Comparison of ENCODE assay signal across 11 mouse cellular contexts in the genomic region with DNA sequence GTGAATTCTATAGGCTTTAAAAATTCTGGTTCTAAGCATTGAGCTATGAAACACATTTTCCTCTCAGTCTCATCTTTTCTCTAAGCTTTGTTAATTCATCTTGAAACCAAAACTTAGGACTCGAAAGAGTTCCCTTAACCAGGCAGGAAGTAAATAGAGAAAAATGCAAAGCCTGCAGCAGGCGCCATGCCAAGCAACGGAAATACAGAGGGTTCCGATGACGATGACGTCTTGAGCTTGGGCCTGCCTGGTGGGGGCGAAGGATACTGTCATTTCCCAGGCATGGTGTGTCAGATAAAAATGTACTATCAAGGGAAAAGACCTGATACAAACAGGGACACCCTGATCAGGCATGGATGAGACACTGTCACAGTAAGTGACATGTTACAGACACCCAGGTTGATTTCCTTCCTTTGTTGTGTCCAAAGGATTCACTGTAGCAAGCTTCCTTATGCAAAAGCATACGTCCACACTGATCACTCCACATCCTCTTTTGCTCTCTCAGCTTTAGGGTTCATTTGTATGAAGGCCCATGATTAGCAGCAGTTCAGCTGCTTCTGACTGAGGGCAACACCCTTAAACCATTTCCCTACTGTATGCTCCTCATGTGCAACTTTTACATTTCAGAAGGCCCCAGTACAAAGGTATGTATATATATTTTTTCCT.
DNase-seq lines count a peak whose midpoint lies in the region; ATAC-seq and TF ChIP-seq lines count a peak whose summit lies in the region.
"Had no signal": no experiment of that assay in that cellular context is flagged by ENCODE, and none has a peak within 500 bp of the region (broad histone marks: within the 10 kb centered on the region; RNA-seq: fewer than 3 reads in every experiment).

No protein-coding gene starts in this region.

- H3K9me3 ChIP-seq in heart, embryonic 16.5 days (replicated peaks; ENCODE audit: control insufficient read depth, low read length) = no peaks in the 10 kb centered on the region
- H3K9me3 ChIP-seq in liver, embryonic 14.5 days (ENCODE audit: control insufficient read depth, low read length) = no peaks in the 10 kb centered on the region
- H3K9me3 ChIP-seq in midbrain, embryonic 11.5 days (ENCODE audit: control insufficient read depth, low read length) = no peaks in the 10 kb centered on the region
- H3K9me3 ChIP-seq: embryonic facial prominence, embryonic 12.5 days; neural tube, embryonic 12.5 days had no signal

- TF ChIP-seq POLR2A in thymus, adult 2 months (IDR thresholded peaks at IDR 0.05; ENCODE audit: control insufficient read depth, extremely low read depth, insufficient read depth, low read length, poor library complexity) = no peak

- no peaks in the 10 kb centered on the region for H3K36me3 ChIP-seq in heart, embryonic 16.5 days (ENCODE audit: control insufficient read depth, insufficient read depth)
- no peaks in the 10 kb centered on the region for H3K36me3 ChIP-seq in liver, embryonic 14.5 days (replicated peaks; ENCODE audit: control insufficient read depth, insufficient read depth, low read depth)
- H3K36me3 ChIP-seq in splenic B cell, adult 2 months (ENCODE audit: control insufficient read depth, insufficient read depth, low read length, poor library complexity, severe bottlenecking) = no peaks in the 10 kb centered on the region
- H3K36me3 ChIP-seq in thymus, adult 2 months (ENCODE audit: control insufficient read depth, insufficient read depth, low read length) = no peaks in the 10 kb centered on the region
- no peaks in the 10 kb centered on the region for H3K36me3 ChIP-seq in midbrain, embryonic 11.5 days (ENCODE audit: control insufficient read depth, insufficient read depth, low read length)
- H3K36me3 ChIP-seq: embryonic facial prominence, embryonic 12.5 days; neural tube, embryonic 12.5 days had no signal

- peak overlapping the region; percentile 84 for H3K27ac ChIP-seq in heart, embryonic 16.5 days (ENCODE audit: low read length)
- no peak overlapping the region for H3K27ac ChIP-seq in liver, embryonic 14.5 days
- no peak overlapping the region for H3K27ac ChIP-seq in thymus, adult 2 months (ENCODE audit: control insufficient read depth, insufficient read depth, low read length)
- H3K27ac ChIP-seq in midbrain, embryonic 11.5 days (ENCODE audit: low read depth, low read length) = no peak overlapping the region
- H3K27ac ChIP-seq: embryonic facial prominence, embryonic 12.5 days; left cerebral cortex, adult 2 months; neural tube, embryonic 12.5 days had no signal

- no peaks in the 10 kb centered on the region for H3K27me3 ChIP-seq in heart, embryonic 16.5 days (ENCODE audit: control insufficient read depth, insufficient read depth, low read length)
- no peaks in the 10 kb centered on the region for H3K27me3 ChIP-seq in liver, embryonic 14.5 days (ENCODE audit: control insufficient read depth, insufficient read depth, low read length)
- no peaks in the 10 kb centered on the region for H3K27me3 ChIP-seq in splenic B cell, adult 2 months (ENCODE audit: control insufficient read depth, insufficient read depth, low read length, poor library complexity, severe bottlenecking)
- no peaks in the 10 kb centered on the region for H3K27me3 ChIP-seq in thymus, adult 2 months (ENCODE audit: control insufficient read depth, insufficient read depth, low read length)
- H3K27me3 ChIP-seq in midbrain, embryonic 11.5 days (ENCODE audit: control insufficient read depth, insufficient read depth, low read length) = no peaks in the 10 kb centered on the region
- H3K27me3 ChIP-seq: embryonic facial prominence, embryonic 12.5 days; neural tube, embryonic 12.5 days had no signal

- no peak for TF ChIP-seq EP300 in liver, embryonic 14.5 days (IDR thresholded peaks at IDR 0.05; ENCODE audit: low read depth)

- H3K9ac ChIP-seq in heart, embryonic 16.5 days (ENCODE audit: low read length) = no peak overlapping the region
- no peak overlapping the region for H3K9ac ChIP-seq in liver, embryonic 14.5 days (replicated peaks)
- H3K9ac ChIP-seq in midbrain, embryonic 11.5 days (ENCODE audit: low read length) = no peak overlapping the region
- H3K9ac ChIP-seq: embryonic facial prominence, embryonic 12.5 days; neural tube, embryonic 12.5 days had no signal

- peak; percentile 79 for ATAC-seq in heart, embryonic 16.5 days (replicated peaks; ENCODE audit: extremely low read depth, insufficient read depth, low FRiP score)
- ATAC-seq in liver, embryonic 14.5 days (ENCODE audit: insufficient read depth) = 0 out of 2 replicates have a peak, but pooled peaks have one; percentile 41
- ATAC-seq in midbrain, embryonic 11.5 days (ENCODE audit: low FRiP score) = no peak

- H3K4me2 ChIP-seq in heart, embryonic 16.5 days (ENCODE audit: low read depth, low read length) = no peak overlapping the region
- no peak overlapping the region for H3K4me2 ChIP-seq in liver, embryonic 14.5 days (ENCODE audit: low read depth)
- no peak overlapping the region for H3K4me2 ChIP-seq in midbrain, embryonic 11.5 days
- H3K4me2 ChIP-seq: embryonic facial prominence, embryonic 12.5 days; neural tube, embryonic 12.5 days had no signal

- TF ChIP-seq CTCF in liver, embryonic 14.5 days (IDR thresholded peaks at IDR 0.05; ENCODE audit: low read depth) = no peak
- no peak for TF ChIP-seq CTCF in thymus, adult 2 months (IDR thresholded peaks at IDR 0.05; ENCODE audit: borderline replicate concordance, control insufficient read depth, extremely low read depth, insufficient read depth, low read length, poor library complexity)

- peak; percentile 52 to 59 for DNase-seq in spleen, postnatal 36 days (ENCODE audit: low spot score in 2 of 2)
- DNase-seq in spleen, postnatal 14 days (ENCODE audit: low spot score in 2 of 2) = no peak
- no peak for DNase-seq in liver, embryonic 14.5 days (ENCODE audit: low read depth in 3 of 3, low spot score in 3 of 3)
- peak; percentile 79 for DNase-seq in splenic B cell, adult 2 months (ENCODE audit: low read depth, low spot score)
- no peak for DNase-seq in thymus, adult 2 months
- no peak for DNase-seq in ovary, postnatal 14 days (ENCODE audit: low spot score)
- no peak for DNase-seq in midbrain, embryonic 11.5 days (ENCODE audit: low spot score, missing footprints)

- 43% methylated on average over 8 of the region's 8 CpGs for WGBS in heart, embryonic 16.5 days
- WGBS in liver, embryonic 14.5 days (ENCODE audit: insufficient replicate concordance) = 33% methylated on average over 8 of the region's 8 CpGs
- WGBS in thymus, adult 2 months = 13% methylated on average over 8 of the region's 8 CpGs
- 88% methylated on average over 8 of the region's 8 CpGs for WGBS in midbrain, embryonic 11.5 days

- 0 out of 2 replicates have a peak, but pooled peaks cover 3% of the 10 kb centered on the region for H3K4me1 ChIP-seq in heart, embryonic 16.5 days (ENCODE audit: control insufficient read depth, insufficient read depth, low read length)
- H3K4me1 ChIP-seq in liver, embryonic 14.5 days (replicated peaks; ENCODE audit: control insufficient read depth in 2 of 2, insufficient read depth in 2 of 2, low read length in 1 of 2) = no peaks in the 10 kb centered on the region
- no peaks in the 10 kb centered on the region for H3K4me1 ChIP-seq in thymus, adult 2 months (replicated peaks; ENCODE audit: control insufficient read depth, insufficient read depth, low read length)
- H3K4me1 ChIP-seq in midbrain, embryonic 11.5 days (ENCODE audit: control insufficient read depth, insufficient read depth, low read length) = no peaks in the 10 kb centered on the region
- H3K4me1 ChIP-seq: neural tube, embryonic 12.5 days had no signal

- H3K4me3 ChIP-seq in heart, embryonic 16.5 days (ENCODE audit: low read length) = no peak overlapping the region
- no peak overlapping the region for H3K4me3 ChIP-seq in liver, embryonic 14.5 days (ENCODE audit: insufficient read depth in 1 of 2, low read depth in 2 of 2, low read length in 2 of 2)
- no peak overlapping the region for H3K4me3 ChIP-seq in thymus, adult 2 months (ENCODE audit: control insufficient read depth, insufficient read depth, low read length)
- H3K4me3 ChIP-seq in midbrain, embryonic 11.5 days (ENCODE audit: low read depth, low read length) = no peak overlapping the region
- H3K4me3 ChIP-seq: embryonic facial prominence, embryonic 12.5 days; left cerebral cortex, adult 2 months; neural tube, embryonic 12.5 days had no signal

Comparison
In these comparisons a context has a peak if more than half of its experiments do, and no peak if none do; other contexts are left out.
1. DNase-seq: peak in spleen, postnatal 36 days (2 of 2) and splenic B cell, adult 2 months (single experiment); none in spleen, postnatal 14 days (0 of 2), liver, embryonic 14.5 days (0 of 3), thymus, adult 2 months (single experiment), ovary, postnatal 14 days (single experiment) and midbrain, embryonic 11.5 days (single experiment).